Mouse (Mus musculus) embryonic facial prominence, embryonic 14.5 days (tissue): ENCODE measurements around the gene Ccnd2. TPM values are rescaled to one million over a fixed set of nuclear protein-coding genes. Genes with fewer than 3 reads are reported as not detected.

Experiments
- ATAC-seq: fragments of 200-750 bp; cut with Nextera tagmentation; 2 replicates; pipeline ENCODE4 v1.8.0; 2017; ENCODE audit warnings: low read depth, moderate number of reproducible peaks, moderate TSS enrichment
- DNase-seq: peaks from one replicate; pipeline ENCODE4 v3.0.0-alpha.2; 2015; ENCODE audit warnings: low spot score
- H3K27ac ChIP-seq: fragments of 300-500 bp; sonication (generic); replicated peaks from 2 replicates; pipeline ENCODE4 v1.5.1; 2014; ENCODE audit warnings: low read depth, mild to moderate bottlenecking, low read length, moderate library complexity
- H3K27me3 ChIP-seq: fragments of 300-500 bp; sonication (generic); replicated peaks from 2 replicates; pipeline ENCODE4 v1.6.1; 2014; ENCODE audit warnings: low read length; ENCODE audit not compliant: control insufficient read depth, insufficient read depth
- H3K36me3 ChIP-seq: fragments of 300-500 bp; sonication (generic); 2 replicates; pipeline ENCODE4 v1.6.1; 2014; ENCODE audit warnings: low read length, mixed read lengths; ENCODE audit not compliant: control insufficient read depth, insufficient read depth
- H3K4me1 ChIP-seq: fragments of 300-500 bp; sonication (generic); 2 replicates; pipeline ENCODE4 v1.6.1; 2014; ENCODE audit warnings: antibody characterized with exemption, low read length; ENCODE audit not compliant: control insufficient read depth, insufficient read depth
- H3K4me2 ChIP-seq: fragments of 300-500 bp; sonication (generic); 2 replicates; pipeline ENCODE4 v1.6.1; 2014; ENCODE audit warnings: low read depth, mild to moderate bottlenecking, low read length, moderate library complexity, mixed read lengths
- H3K4me3 ChIP-seq: fragments of 300-500 bp; sonication (generic); 2 replicates; pipeline ENCODE4 v1.5.1; 2014; ENCODE audit warnings: low read depth, mild to moderate bottlenecking, low read length
- H3K9ac ChIP-seq: fragments of 300-500 bp; sonication (generic); 2 replicates; pipeline ENCODE4 v1.6.1; 2014; ENCODE audit warnings: low read depth, mild to moderate bottlenecking, low read length, moderate library complexity, mixed read lengths
- H3K9me3 ChIP-seq: fragments of 300-500 bp; sonication (generic); 2 replicates; pipeline ENCODE4 v1.6.1; 2016; ENCODE audit warnings: low read length; ENCODE audit not compliant: control insufficient read depth
- WGBS: fragments of 180-500 bp; shearing (Covaris S2); extraction: QIAGEN DNeasy Blood & Tissue Kit; methylation state at CpG from one replicate; pipeline ENCODE4 v1.1.7; 2014; 5-methylcytosine and 5-hydroxymethylcytosine counted together
- polyA plus RNA-seq: library from polyadenylated mRNA; unstranded; fragments of >200 nt; fragmentation: Nextera tagmentation; extraction: Ambion mirVana; gene quantifications from 2 replicates; pipeline ENCODE4 v1.2.1, GENCODE M21; 2014

Ccnd2 gene
- polyA plus RNA-seq, 1 experiment from 2014 or later, result 757 TPM

DNA sequence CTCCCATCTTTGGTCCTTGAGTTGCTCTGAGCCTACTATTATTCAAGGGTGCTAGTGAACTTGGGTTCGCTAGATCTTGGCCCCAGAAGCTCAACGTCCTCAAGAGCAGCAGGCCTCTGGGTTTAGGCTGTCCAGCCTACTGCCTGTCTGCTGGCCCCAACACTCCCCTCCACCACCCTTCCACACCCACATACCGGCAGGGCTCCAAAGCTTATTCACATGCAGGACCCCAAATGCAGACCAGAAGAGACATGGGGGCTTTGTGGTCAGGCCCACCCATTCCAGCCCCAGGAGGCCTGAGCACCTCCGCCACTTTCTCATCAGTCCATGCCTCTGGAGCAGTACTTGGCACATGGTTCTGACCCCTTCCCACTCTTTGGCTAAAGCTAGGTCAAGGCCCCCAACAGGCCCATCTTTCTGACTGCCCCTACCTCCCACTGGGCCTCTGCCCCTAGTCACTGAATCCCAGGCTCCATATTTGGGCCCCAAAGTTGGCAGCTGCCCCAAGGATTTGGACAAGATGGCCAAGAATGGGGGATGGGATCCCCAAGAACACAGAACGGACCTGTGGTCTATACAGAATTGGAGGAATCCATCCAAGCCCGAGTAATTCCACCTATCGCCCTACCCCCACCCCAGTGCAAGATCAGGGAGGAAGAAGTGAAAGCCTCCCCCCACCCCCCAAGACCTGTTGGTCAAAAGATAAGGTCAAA lies 8.3 kb downstream of the Ccnd2 start:
- peaks cover 72% of the 10 kb centered on the region for H3K36me3 ChIP-seq
- no peaks in the 10 kb centered on the region for H3K9me3 ChIP-seq
- no peaks in the 10 kb centered on the region for H3K27me3 ChIP-seq
- no peak overlapping the region for H3K4me2 ChIP-seq
- no peak overlapping the region for H3K4me3 ChIP-seq
- H3K4me1 ChIP-seq, result peaks cover 7% of the 10 kb centered on the region; the same call in 1 of the 2 replicates
- no peak overlapping the region for H3K9ac ChIP-seq
- WGBS, result 88% methylated on average over 7 of the region's 7 CpGs
- ATAC-seq (no peak), DNase-seq (no peak)
- H3K27ac ChIP-seq, result no peak overlapping the region

DNA sequence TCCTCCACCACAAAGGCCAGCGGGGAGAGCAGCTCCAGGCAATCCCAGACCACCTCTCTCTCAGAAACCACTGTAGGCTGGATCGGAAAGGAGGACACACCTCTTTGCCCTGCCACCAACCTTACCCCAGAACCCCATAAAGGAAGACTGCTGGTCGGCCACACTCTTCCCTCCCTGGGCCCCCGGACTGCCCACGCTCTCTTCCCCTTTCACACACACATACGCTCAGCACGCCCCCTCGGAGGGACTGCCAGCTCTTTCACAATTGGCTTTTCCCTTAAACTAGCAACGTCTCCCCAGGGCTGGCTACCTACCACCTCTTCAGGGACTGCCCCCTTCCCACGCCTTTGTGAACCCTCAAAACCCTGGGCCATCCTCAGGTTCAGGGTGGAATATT lies 8.9 kb downstream of the Ccnd2 start:
- ATAC-seq (no peak), DNase-seq (no peak)
- Histone ChIP-seq H3K4me2 (no peak overlapping the region), H3K27me3 (no peaks in the 10 kb centered on the region), H3K4me1 (peaks cover 4% of the 10 kb centered on the region; the same call in 1 of the 2 replicates), H3K9me3 (no peaks in the 10 kb centered on the region), H3K27ac (0 out of 2 replicates have a peak overlapping the region, but pooled peaks have one; percentile 12), H3K36me3 (peaks cover 78% of the 10 kb centered on the region), H3K4me3 (no peak overlapping the region), H3K9ac (no peak overlapping the region)
- WGBS, result 82% methylated on average over 10 of the region's 10 CpGs

DNA sequence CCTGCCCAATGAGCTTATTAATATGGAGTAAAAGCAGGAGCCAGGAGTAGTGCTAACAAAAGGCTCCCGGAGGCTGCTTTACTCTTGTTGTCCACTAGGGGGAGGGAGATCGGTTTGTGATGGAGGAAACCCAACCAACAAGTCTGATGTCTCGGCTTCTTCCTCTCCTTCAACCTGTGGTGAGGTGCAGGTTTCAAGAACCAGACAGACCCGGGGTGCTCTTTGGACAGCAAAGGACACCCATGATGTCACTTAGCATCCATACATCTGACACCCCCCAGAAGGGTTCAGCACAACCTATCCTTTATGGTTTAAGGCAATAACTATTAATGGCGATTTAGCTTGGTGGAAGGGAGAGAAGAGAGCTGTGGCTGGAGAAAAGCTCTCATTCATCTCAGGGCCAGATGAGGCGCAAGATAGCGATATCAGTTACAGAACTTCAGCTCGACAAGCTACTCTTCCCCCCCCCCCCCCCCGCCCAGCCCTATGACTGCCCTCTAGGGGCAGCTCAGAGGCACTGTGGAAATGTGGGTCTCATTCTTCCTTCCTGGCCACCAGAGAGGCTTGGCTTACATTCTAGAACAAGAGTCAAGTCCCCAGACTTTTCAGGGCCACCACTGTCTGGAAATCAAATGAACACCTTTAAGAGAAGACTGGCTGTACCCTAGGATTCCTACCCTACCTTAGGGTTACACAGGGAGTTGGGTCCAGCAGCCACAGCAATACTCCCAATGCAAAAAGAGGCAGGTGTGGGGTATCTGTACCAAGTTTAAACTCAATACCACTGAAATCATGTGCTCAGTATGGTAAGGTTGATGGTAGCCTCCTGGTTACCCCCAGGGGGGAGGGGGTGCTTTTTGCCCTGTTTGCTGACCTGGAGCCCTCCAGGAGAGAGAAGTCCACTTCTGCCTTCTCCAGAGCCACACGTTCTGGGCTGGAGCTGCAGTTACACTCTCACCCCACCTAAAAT lies 9.6 kb downstream of the Ccnd2 start:
- Histone ChIP-seq H3K4me3 (no peak overlapping the region), H3K36me3 (peaks cover 85% of the 10 kb centered on the region), H3K9ac (no peak overlapping the region), H3K4me1 (no peaks in the 10 kb centered on the region; the same call in 1 of the 2 replicates), H3K4me2 (no peak overlapping the region), H3K27ac (0 out of 2 replicates have a peak overlapping the region, but pooled peaks have one; percentile 12), H3K27me3 (no peaks in the 10 kb centered on the region), H3K9me3 (no peaks in the 10 kb centered on the region)
- peak; percentile 72 for DNase-seq
- 0 out of 2 replicates have a peak, but pooled peaks have one; percentile 5 for ATAC-seq
- 19% methylated on average over 9 of the region's 10 CpGs for WGBS

DNA sequence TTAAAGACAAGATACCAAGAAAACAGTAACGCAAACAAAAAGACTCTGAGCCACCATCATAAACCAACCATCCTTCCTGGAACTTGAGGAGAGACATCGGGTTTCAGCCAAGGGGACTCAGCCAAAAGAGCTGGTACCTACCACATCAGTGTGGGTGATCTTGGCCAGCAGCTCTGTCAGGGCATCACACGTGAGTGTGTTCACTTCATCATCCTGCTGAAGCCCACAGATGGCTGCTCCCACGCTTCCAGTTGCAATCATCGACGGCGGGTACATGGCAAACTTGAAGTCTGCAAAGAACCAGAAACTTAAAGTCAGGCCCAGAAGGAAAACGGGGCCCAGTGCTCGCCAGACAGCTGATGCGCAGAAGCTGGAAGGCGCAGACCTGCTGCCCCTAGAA lies 13.0 kb downstream of the Ccnd2 start:
- no peak overlapping the region for H3K9ac ChIP-seq
- 93% methylated on average over 11 of the region's 11 CpGs for WGBS

DNA sequence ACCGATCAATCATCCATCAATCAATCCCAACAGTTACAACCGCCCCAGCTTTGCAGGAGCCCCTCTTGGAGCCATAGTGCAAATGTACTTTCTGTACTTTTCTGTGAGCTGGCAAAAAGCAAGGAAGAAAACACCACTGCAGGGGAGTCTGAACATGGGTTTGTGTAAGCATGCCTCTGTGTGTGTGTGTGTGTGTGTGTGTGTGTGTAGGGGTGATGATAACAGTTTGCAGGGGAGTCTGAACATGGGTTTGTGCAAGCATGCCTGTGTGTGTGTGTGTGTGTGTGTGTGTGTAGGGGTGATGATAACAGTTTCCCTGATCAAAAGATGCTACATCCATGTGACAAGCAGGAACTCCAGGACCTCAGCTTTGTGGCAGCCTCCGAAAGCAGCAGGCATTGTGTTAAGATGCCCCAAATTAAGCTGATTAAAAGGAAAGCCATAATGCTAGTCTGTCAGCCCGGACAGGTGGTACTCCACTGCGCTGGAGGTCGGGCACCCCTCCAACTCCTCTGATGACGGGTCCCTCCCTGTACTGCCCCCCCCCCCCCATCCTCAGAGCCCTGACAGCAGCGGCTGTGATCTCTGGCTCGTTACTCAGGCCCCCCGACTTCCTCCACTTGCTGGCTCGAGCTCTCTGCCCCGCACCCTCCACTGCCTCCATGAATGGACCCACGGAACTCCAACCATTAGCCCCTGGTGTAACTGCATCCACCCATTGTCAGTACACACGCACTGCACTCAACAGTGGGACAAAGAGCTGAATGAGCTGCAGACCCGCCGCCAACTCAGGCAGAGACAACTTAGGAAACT lies 18.4 kb downstream of the Ccnd2 start:
- Histone ChIP-seq H3K27me3 (no peaks in the 10 kb centered on the region), H3K36me3 (peaks cover 96% of the 10 kb centered on the region), H3K4me2 (no peak overlapping the region), H3K4me3 (no peak overlapping the region), H3K9ac (no peak overlapping the region), H3K27ac (no peak overlapping the region), H3K4me1 (no peaks in the 10 kb centered on the region; the same call in 1 of the 2 replicates), H3K9me3 (no peaks in the 10 kb centered on the region)
- ATAC-seq (0 out of 2 replicates have a peak, but pooled peaks have one; percentile 41), DNase-seq (no peak)
- 67% methylated on average over 12 of the region's 16 CpGs for WGBS

More for the DNA sequence above, 13.0 kb downstream of the Ccnd2 start:
- H3K27ac ChIP-seq, result no peak overlapping the region
- no peak overlapping the region for H3K4me3 ChIP-seq
- no peaks in the 10 kb centered on the region; the same call in 1 of the 2 replicates for H3K4me1 ChIP-seq
- DNase-seq (no peak), ATAC-seq (no peak)
- no peak overlapping the region for H3K4me2 ChIP-seq
- H3K36me3 ChIP-seq, result peaks cover 86% of the 10 kb centered on the region
- no peaks in the 10 kb centered on the region for H3K9me3 ChIP-seq
- no peaks in the 10 kb centered on the region for H3K27me3 ChIP-seq

DNA sequence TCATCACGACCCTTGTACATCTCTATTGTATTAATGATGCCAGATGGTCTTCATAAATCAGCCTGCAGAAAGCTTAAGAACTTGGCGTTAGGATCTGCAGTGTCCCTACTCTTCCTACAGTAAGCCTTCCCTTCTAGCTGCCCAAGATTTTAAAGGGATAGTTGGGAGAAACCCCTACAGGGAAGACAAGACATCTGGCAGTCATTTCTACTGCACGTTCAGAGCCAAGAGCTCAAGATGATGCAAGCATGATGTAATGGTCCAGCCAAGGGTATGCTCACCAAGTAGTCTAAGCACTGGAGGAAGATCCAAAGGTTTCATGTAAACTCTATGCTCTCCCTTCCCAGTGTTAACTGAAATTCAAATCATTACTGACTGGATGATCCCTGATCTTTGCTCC lies 19.3 kb downstream of the Ccnd2 start:
- Histone ChIP-seq H3K27me3 (no peaks in the 10 kb centered on the region), H3K4me1 (no peaks in the 10 kb centered on the region; the same call in 1 of the 2 replicates), H3K9ac (no peak overlapping the region), H3K4me2 (no peak overlapping the region), H3K27ac (no peak overlapping the region), H3K4me3 (no peak overlapping the region), H3K36me3 (peaks cover 93% of the 10 kb centered on the region), H3K9me3 (no peaks in the 10 kb centered on the region)
- DNase-seq, result peak; percentile 40
- 55% methylated on average over 3 of the region's 3 CpGs for WGBS
- no peak for ATAC-seq

DNA sequence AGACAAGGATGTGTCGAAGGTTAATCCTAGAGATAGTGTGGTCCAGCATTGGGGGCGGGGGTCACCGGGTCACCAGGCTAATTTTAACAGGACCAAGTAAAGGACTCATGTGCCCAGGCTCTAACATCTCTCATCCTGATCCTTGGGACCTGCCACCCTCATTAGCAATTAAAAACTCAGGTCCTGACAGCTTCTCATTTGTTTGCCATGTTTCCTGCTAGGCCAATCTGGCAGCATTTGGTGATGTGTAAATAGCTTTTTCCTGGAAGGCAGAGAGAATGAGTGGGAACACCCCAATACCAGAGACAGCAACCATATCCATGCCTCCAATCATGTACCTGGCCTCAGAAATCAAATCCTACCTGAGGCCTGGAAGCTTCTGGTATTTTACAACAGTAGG lies 20.0 kb downstream of the Ccnd2 start:
- H3K27me3 ChIP-seq, result no peaks in the 10 kb centered on the region
- no peaks in the 10 kb centered on the region for H3K9me3 ChIP-seq
- no peak for ATAC-seq
- no peak overlapping the region for H3K4me3 ChIP-seq
- 74% methylated on average over 3 of the region's 3 CpGs for WGBS
- DNase-seq, result no peak
- H3K27ac ChIP-seq, result no peak overlapping the region
- no peaks in the 10 kb centered on the region; the same call in 1 of the 2 replicates for H3K4me1 ChIP-seq
- no peak overlapping the region for H3K9ac ChIP-seq
- peaks cover 93% of the 10 kb centered on the region for H3K36me3 ChIP-seq
- no peak overlapping the region for H3K4me2 ChIP-seq

DNA sequence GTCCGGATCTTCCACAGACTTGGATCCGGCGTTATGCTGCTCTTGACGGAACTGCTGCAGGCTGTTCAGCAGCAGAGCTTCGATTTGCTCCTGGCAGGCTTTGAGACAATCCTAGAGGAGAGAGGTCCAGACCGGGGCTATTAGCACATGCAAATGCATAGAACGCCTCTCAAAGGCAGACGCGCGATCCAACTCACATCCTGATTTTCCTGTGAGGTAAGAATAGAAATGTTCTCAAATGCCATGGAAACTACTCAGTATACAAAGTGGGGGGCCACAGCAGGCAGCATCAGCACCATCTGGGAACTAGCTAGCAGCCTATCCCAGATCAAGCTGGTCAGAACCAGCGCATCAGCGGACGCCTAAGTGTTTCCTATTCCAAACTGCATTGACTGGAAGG lies 21.6 kb downstream of the Ccnd2 start:
- Histone ChIP-seq H3K4me3 (no peak overlapping the region), H3K27ac (no peak overlapping the region), H3K27me3 (no peaks in the 10 kb centered on the region), H3K4me2 (no peak overlapping the region), H3K9me3 (no peaks in the 10 kb centered on the region), H3K36me3 (peaks cover 83% of the 10 kb centered on the region), H3K9ac (no peak overlapping the region), H3K4me1 (no peaks in the 10 kb centered on the region; the same call in 1 of the 2 replicates)
- no peak for DNase-seq
- 83% methylated on average over 13 of the region's 13 CpGs for WGBS
- no peak for ATAC-seq
